Mouse (Mus musculus) frontal cortex, adult 2 months (tissue): Measurements from ENCODE around the gene 1810010D01Rik. TPM values are rescaled to one million over a fixed set of nuclear protein-coding genes. Genes with fewer than 3 reads are reported as not detected.

ENCODE experiments used
- DNase-seq, 2 experiments: peaks; one replicate each; pipeline ENCODE4 v3.0.0; 2022; ENCODE audit warnings: low spot score in 1 of 2; ENCODE audit errors: extremely low spot score in 1 of 2
- polyA plus RNA-seq: library from polyadenylated mRNA; depleted of rRNA; stranded (reverse); fragments of >200 nt; gene quantifications from 2 replicates; pipeline ENCODE4 v1.2.3, GENCODE M21; 2012; rRNA removed

Gene 1810010D01Rik
- polyA plus RNA-seq, 1 experiment = 2.7 TPM

DNA sequence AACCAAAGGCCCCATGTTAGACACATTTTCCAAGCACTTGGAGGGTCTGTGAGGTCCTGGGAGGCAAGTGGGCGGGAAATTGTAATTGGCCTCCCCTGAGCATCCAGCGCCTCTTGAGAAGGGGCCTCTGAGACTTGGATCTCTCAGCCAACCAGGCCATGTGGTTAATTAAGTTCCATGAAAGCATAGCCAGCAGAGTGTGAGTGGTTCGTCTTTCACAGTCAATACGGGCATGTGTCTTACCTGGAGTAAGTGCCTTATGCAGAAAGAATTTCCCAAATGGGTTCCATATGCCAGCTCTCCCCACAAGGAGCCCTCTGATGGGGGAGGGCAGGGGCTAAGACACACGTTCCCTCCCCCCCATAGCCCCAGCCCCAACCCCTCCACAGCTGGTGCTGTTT is 28.2 kb downstream of the 1810010D01Rik start:
- DNase-seq = no peak

DNA sequence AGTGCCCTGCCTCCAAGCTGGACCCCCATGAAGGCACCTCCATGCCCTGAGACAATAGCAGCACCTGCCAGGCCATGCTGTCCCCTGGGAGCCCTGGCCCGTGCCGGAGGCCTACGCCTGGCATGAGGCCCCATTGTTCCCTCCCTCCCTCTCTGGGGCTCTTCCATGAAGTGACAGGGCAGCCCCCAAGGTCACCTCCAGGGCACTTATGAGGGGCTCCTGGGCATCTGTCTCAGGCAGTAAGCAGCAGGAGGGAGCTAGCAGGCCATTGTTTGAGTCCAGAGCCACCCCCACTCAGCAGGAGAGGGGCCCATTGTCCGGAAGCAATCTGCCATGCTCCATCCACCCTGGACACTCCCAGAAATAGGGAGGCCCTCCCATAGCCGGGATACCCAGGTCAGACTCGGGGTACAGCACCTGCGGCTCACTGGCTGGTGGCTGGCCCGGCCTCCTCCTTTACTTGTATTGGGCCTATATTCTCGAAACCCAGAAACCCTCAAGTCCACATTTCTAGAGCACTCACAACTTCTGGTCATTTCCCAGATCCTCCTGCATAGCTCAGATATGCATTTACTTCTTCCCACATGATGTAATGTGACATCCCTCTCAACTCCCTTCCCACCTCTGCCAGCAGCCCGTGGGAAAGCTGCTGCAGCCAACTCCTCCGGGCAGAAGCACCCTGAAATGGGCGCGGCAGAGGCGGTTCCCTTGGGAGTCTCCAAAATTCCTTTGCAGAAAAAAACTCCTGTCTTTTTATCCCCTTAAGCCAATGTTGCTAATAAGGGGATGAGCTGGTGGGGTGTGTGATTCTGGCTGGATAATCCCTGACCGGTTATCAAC is 30.9 kb downstream of the 1810010D01Rik start:
- DNase-seq = no peak

DNA sequence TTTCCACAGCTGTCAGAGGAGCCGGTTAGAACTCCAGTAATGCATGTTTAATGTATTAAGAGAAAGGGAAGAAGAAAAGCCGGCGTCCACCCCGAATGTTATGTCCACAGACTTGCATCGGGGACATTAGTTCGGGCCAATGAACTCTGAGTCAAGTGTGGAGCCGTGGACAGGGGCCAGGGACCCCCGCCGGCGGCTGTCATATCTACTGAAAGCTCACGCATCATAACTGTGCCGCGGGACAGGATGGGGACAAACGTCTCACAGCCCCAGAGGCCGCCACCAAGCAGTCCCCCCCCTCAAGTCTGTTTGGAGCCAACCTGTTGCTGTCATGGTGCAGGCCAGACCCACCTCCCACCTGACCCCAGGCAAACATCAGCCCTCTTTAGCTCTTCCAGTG is 34.4 kb downstream of the 1810010D01Rik start:
- no peak for DNase-seq

DNA sequence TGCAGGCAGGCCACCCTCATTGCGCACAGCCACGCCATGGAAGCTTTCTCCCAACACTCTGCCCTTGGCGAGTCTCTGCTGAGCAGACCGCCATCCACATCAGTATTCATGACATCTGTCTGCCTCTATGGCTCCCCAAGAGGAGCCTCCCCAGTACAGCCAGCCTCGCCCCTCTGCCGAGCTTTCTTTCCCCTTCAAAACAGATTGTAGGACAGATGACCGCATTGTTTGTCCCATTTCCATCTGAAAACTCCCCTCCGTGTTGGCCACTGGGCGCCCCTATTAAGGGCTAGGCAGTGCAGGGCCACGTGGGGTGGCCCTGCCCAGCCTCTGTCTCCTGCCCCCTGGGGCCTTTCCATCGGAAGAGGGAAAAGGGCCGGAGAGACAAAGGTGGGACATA is 34.8 kb downstream of the 1810010D01Rik start:
- no peak for DNase-seq

DNA sequence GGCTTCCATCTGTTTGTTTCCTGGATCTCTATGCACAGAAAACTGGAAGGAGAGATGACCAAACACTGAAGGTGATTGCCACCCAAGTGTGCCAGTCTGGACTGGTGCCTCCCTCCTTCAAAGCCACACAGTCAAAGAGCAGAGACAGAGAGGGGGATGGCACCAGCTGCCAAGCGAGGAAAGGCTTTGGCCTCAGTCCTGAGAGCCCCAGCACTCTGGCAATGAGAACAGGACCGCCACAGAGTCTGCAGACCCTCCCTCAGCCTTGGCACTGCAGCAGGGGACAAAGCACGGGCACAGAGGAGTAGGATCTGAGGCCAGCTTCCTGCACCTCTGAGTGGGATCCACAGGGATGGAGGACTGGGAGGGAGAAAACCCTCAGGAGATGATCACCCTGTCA is 38.2 kb downstream of the 1810010D01Rik start:
- no peak for DNase-seq

DNA sequence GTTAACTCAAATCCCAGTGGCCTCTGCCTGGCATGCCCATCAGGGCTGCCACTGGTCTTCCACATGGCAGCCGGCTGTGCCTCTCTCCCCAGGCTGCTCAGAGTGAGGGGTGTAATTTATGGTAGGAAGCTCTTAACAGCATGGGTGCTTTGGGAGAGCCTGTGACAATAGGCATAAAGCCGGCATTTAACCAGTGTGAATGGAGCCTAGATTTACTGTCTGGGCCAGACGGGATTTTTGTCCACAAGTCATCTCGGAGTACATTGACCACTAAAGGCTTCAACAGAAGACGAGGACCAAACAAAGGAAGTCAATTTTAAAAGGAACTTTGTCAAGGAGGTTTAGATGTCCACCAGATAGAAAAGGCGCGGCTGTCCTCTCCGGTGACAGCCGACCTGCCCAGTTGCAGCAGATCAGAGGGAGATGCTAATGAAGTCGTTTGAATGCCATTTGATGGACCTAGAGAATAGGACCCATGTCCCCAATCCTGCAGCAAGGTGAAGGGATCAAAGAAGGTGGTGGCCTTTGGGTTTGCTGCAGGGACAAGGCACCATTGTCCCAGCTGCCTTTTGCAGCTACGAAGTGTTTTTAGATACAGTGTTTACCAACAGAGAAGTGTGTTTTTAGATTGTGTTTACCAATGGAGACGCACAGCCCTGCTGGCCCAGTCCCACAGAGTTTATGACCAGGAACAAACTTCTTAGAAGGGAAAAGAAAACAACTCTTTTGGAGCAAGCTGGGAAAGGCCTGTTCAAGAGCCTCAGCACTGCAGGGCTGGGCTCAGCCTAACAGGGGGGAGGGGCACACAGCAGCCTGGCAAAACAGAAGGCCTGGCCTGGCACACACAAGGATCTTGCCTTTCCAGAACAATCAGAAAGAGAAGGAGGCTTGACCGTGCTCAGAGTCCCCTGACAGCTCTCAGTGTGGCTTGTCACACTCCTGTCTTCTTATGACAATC is 48.4 kb downstream of the 1810010D01Rik start:
- DNase-seq = no peak

Other genes with a start within 250 kb of the 1810010D01Rik start
- 7.2 and 8.2 TPM in 2 replicates for gene Tpcn2, start 75.9 kb upstream of the 1810010D01Rik start, polyA plus RNA-seq
- 1.8 and 2.5 TPM in 2 replicates for gene Mrgprf, start 92.7 kb upstream of the 1810010D01Rik start, polyA plus RNA-seq
- gene Mrgprd, start 106.7 kb upstream of the 1810010D01Rik start, polyA plus RNA-seq = not detected in 2 replicates